Mouse (Mus musculus): ENCODE data around the gene Stx8.

DNA sequence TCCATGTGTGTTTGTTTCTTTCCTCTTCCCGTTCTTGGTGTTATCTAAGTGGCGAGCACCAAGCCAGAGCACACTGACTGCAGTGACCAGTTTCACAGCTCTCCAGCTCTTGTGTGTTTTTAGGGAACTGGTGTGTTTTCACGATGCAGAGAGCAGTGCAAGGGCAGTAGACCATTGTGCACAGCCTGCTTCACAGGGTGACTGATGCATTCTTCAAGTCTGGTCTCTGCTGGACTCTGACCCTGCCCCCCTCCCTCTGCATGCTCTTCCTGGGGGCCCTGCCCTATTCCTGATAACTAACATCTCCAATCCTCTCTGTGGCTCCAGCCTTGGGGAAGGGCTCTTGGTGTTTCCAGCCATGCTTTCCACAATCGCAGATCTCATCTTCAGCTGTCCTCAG lies 94.7 kb downstream of the Stx8 start:
- TF ChIP-seq CTCF (IDR thresholded peaks at IDR 0.05; ENCODE audit: borderline replicate concordance, insufficient read depth, low read length) (no peak), POLR2A (IDR thresholded peaks at IDR 0.05; ENCODE audit: low read depth, low read length) (no peak)
